Mouse (Mus musculus) MEL (cell line): ENCODE results near the gene Rgs12. TPM values are rescaled to one million over a fixed set of nuclear protein-coding genes. Genes with fewer than 3 reads are reported as not detected.

Experiments used
- DNase-seq: peaks from one replicate; pipeline ENCODE4 v3.0.0; 2011; ENCODE audit warnings: low read depth, low spot score
- H3K27ac ChIP-seq: 2 replicates; pipeline ENCODE4 v1.5.1; 2012; ENCODE audit warnings: low read depth, mild to moderate bottlenecking, control low read depth, low read length, moderate library complexity; ENCODE audit not compliant: control insufficient read depth
- H3K27me3 ChIP-seq, 2 experiments: fragments of 150-350 bp in 1 of 2; sonication (generic) in 1 of 2; 2 replicates each; pipeline ENCODE4 v1.6.1; 2012; ENCODE audit warnings: low read length in 2 of 2, mild to moderate bottlenecking in 2 of 2, improper control_type of control experiment in 1 of 2, moderate library complexity in 1 of 2; ENCODE audit not compliant: insufficient read depth in 2 of 2, control insufficient read depth in 1 of 2
- H3K36me3 ChIP-seq, 2 experiments: 2 replicates each; pipeline ENCODE4 v1.6.1; 2012 to 2014; ENCODE audit warnings: low read length in 2 of 2, improper control_type of control experiment in 1 of 2, inconsistent platforms in 1 of 2, mild to moderate bottlenecking in 1 of 2; ENCODE audit not compliant: insufficient read depth in 2 of 2, control insufficient read depth in 1 of 2
- H3K4me1 ChIP-seq, 2 experiments: fragments of 150-350 bp in 1 of 2; sonication (generic) in 1 of 2; 2 replicates each; pipeline ENCODE4 v1.6.1; 2012; ENCODE audit warnings: low read length in 2 of 2, improper control_type of control experiment in 1 of 2, mild to moderate bottlenecking in 1 of 2; ENCODE audit not compliant: insufficient read depth in 2 of 2, control insufficient read depth in 1 of 2
- H3K4me3 ChIP-seq, 2 experiments: fragments of 150-350 bp in 1 of 2; sonication (generic) in 1 of 2; 2 replicates each; pipeline ENCODE4 v1.5.1; 2012; ENCODE audit warnings: low read depth in 2 of 2, low read length in 2 of 2, mild to moderate bottlenecking in 2 of 2, moderate library complexity in 2 of 2, control low read depth in 1 of 2, improper control_type of control experiment in 1 of 2; ENCODE audit not compliant: control insufficient read depth in 1 of 2, insufficient read depth in 1 of 2
- H3K79me2 ChIP-seq: 2 replicates; pipeline ENCODE4 v1.6.1; 2012; ENCODE audit warnings: mild to moderate bottlenecking, low read length, moderate library complexity; ENCODE audit not compliant: control insufficient read depth, poor library complexity, insufficient read depth
- H3K9ac ChIP-seq: 2 replicates; pipeline ENCODE4 v1.6.1; 2012; ENCODE audit warnings: low read depth, mild to moderate bottlenecking, control low read depth, low read length, moderate library complexity; ENCODE audit not compliant: control insufficient read depth, poor library complexity, severe bottlenecking
- H3K9me3 ChIP-seq: fragments of 150-350 bp; sonication (generic); replicated peaks from 2 replicates; pipeline ENCODE4 v1.6.1; 2012; ENCODE audit warnings: mild to moderate bottlenecking, low read length, improper control_type of control experiment, moderate library complexity; ENCODE audit not compliant: insufficient read depth
- E2F4 ChIP-seq: IDR thresholded peaks from 2 replicates; pipeline ENCODE4 v1.6.1; 2011; ENCODE audit warnings: low read depth, low read length, improper control_type of control experiment, borderline replicate concordance
- EP300 ChIP-seq, 2 experiments: IDR thresholded peaks; 2 replicates each; pipeline ENCODE4 v1.6.1; 2011; ENCODE audit warnings: improper control_type of control experiment in 2 of 2, low read length in 2 of 2, low read depth in 1 of 2, mild to moderate bottlenecking in 1 of 2
- ETS1 ChIP-seq: IDR thresholded peaks from 2 replicates; pipeline ENCODE4 v1.6.1; 2012; ENCODE audit warnings: low read depth, mild to moderate bottlenecking, inconsistent platforms, low read length, improper control_type of control experiment, moderate library complexity
- GATA1 ChIP-seq: IDR thresholded peaks from 2 replicates; pipeline ENCODE4 v1.6.1; 2011; ENCODE audit warnings: low read depth, low read length, improper control_type of control experiment
- JUND ChIP-seq: IDR thresholded peaks from 2 replicates; pipeline ENCODE4 v1.6.1; 2011; ENCODE audit warnings: low read depth, mild to moderate bottlenecking, improper control_type of control experiment, low read length
- MEF2A ChIP-seq: IDR thresholded peaks from 2 replicates; pipeline ENCODE4 v1.6.1; 2014; ENCODE audit warnings: low read depth, mild to moderate bottlenecking, inconsistent platforms, low read length, improper control_type of control experiment; ENCODE audit not compliant: poor library complexity, insufficient replicate concordance, severe bottlenecking; ENCODE audit errors: extremely low read depth
- MXI1 ChIP-seq: IDR thresholded peaks from 2 replicates; pipeline ENCODE4 v1.6.1; 2011; ENCODE audit warnings: mild to moderate bottlenecking, low read depth, low read length, improper control_type of control experiment
- MYC ChIP-seq: IDR thresholded peaks from 2 replicates; pipeline ENCODE4 v1.6.1; 2011; ENCODE audit warnings: low read depth, mild to moderate bottlenecking, low read length, improper control_type of control experiment, moderate library complexity
- NRF1 ChIP-seq: IDR thresholded peaks from 2 replicates; pipeline ENCODE4 v1.6.1; 2014; ENCODE audit warnings: low read depth, mild to moderate bottlenecking, inconsistent platforms, low read length, improper control_type of control experiment, moderate library complexity; ENCODE audit not compliant: poor library complexity, insufficient read depth, severe bottlenecking
- POLR2AphosphoS5 ChIP-seq: IDR thresholded peaks from 2 replicates; pipeline ENCODE4 v1.6.1; 2012; ENCODE audit warnings: low read depth, borderline replicate concordance, mild to moderate bottlenecking, inconsistent platforms, low read length, moderate library complexity, mixed read lengths
- RCOR1 ChIP-seq: IDR thresholded peaks from 2 replicates; pipeline ENCODE4 v1.6.1; 2012; ENCODE audit warnings: low read depth, mild to moderate bottlenecking, inconsistent platforms, low read length, improper control_type of control experiment
- SMC3 ChIP-seq: IDR thresholded peaks from 2 replicates; pipeline ENCODE4 v1.6.1; 2011; ENCODE audit warnings: low read depth, low read length, improper control_type of control experiment
- TAL1 ChIP-seq: IDR thresholded peaks from 2 replicates; pipeline ENCODE4 v1.6.1; 2012; ENCODE audit warnings: mild to moderate bottlenecking, inconsistent platforms, low read length, moderate library complexity, mixed read lengths
- TCF12 ChIP-seq: IDR thresholded peaks from 2 replicates; pipeline ENCODE4 v1.6.1; 2014; ENCODE audit warnings: low read depth, mild to moderate bottlenecking, inconsistent platforms, low read length, improper control_type of control experiment, moderate library complexity
- USF2 ChIP-seq, 2 experiments: IDR thresholded peaks; 2 replicates each; pipeline ENCODE4 v1.6.1; 2011 to 2012; ENCODE audit warnings: improper control_type of control experiment in 2 of 2, low read length in 2 of 2, borderline replicate concordance in 1 of 2, inconsistent platforms in 1 of 2, low read depth in 1 of 2, mild to moderate bottlenecking in 1 of 2; ENCODE audit not compliant: insufficient read depth in 1 of 2
- polyA plus RNA-seq, 2 experiments: library from polyadenylated mRNA; stranded (reverse) in 1 of 2; unstranded in 1 of 2; fragments of >175 nt in 1 of 2; fragments of >200 nt in 1 of 2; gene quantifications; 2 replicates each; pipeline versions ENCODE4 v1.2.1 to v1.2.4; 2012; ENCODE audit warnings: low replicate concordance in 2 of 2, low read depth in 1 of 2; ENCODE audit not compliant: insufficient read length in 2 of 2, insufficient read depth in 1 of 2, missing spikeins in 1 of 2
- total RNA-seq: library from RNA; depleted of rRNA; stranded (reverse); fragments of 300-350 nt; gene quantifications from 2 replicates; pipeline ENCODE4 v1.2.3, GENCODE M21; 2012

The Rgs12 gene
- total and polyA plus RNA-seq, 3 experiments = 11.9 to 15.4 TPM; not detected in 1

DNA sequence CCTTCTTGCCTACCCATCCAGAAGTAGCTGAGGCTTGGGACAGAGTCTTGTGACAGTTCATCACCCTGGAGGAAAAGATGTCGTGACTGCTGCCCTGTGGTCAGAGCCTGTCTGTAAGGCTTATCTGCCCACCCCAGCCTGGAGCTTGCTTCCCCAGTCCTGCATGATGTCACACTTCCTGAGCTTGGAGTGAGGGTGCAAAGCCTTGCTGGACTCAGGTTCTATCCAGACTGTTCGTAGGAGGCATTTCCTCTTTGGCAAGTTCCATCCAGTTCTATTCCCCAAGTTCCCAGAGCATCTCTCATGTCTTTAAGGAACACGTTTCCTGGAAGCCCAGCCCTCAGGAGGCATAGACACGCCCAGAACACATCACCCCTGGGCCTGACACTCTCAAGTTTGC is 86.5 kb downstream of the Rgs12 start:
- Histone ChIP-seq H3K4me3 (no peak overlapping the region), H3K9me3 (no peaks in the 10 kb centered on the region), H3K27me3 (no peaks in the 10 kb centered on the region), H3K4me1 (peaks cover 3 to 24% of the 10 kb centered on the region in 2 experiments; a peak in 3 of 4 replicates), H3K27ac (peak overlapping the region; percentile 11; the same call in 1 of the 2 replicates), H3K36me3 (peaks cover 0 to 7% of the 10 kb centered on the region in 2 experiments; a peak in 2 of 4 replicates), H3K9ac (no peak overlapping the region), H3K79me2 (no peaks in the 10 kb centered on the region)
- peak; percentile 81 for DNase-seq
- TF ChIP-seq ETS1 = peak; percentile 65
- TF ChIP-seq E2F4 = no peak
- peak; percentile 79 for TF ChIP-seq TCF12
- TF ChIP-seq MYC = 0 out of 2 replicates have a peak, but pooled peaks have one; percentile 14
- peak; percentile 96 for TF ChIP-seq TAL1
- TF ChIP-seq MXI1 = 0 out of 2 replicates have a peak, but pooled peaks have one; percentile 18
- no peak for TF ChIP-seq POLR2AphosphoS5
- TF ChIP-seq EP300 (IDR thresholded peaks at IDR 0.05; ENCODE audit: low read depth in 1 of 2, low read length in 2 of 2) = peak; percentile 79 to 82
- peak; percentile 16; the same call in 1 of the 2 replicates for TF ChIP-seq SMC3
- peak; percentile 77 for TF ChIP-seq GATA1
- TF ChIP-seq MEF2A = no peak

DNA sequence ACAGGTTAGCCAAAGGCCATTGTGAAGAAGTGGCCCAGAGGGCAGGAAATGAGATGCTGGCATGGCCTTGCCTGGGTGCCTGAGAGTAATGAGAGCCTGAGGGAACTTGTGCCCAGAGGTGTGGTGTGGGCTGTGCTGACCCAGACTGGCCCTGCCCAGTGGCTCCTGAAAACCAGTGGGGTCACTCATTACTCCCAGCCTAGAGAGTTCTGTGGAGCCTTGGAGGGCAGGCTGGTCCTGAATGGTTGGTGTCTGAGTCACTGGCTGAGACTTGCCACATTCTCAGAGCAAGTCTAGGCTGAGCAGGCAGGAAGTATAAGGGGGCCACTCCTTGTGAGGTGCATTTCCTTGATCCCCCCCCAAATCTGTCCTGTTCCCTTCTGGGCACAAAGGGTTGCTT is 88.2 kb downstream of the Rgs12 start:
- Histone ChIP-seq H3K27ac (no peak overlapping the region), H3K9me3 (no peaks in the 10 kb centered on the region), H3K4me3 (no peak overlapping the region), H3K4me1 (peaks cover 3 to 35% of the 10 kb centered on the region in 2 experiments; a peak in 3 of 4 replicates), H3K27me3 (no peaks in the 10 kb centered on the region), H3K9ac (no peak overlapping the region), H3K36me3 (peaks cover 0 to 7% of the 10 kb centered on the region in 2 experiments; a peak in 2 of 4 replicates), H3K79me2 (no peaks in the 10 kb centered on the region)
- no peak for DNase-seq
- no peak for TF ChIP-seq JUND
- TF ChIP-seq NRF1 = no peak
- no peak for TF ChIP-seq RCOR1
- no peak for TF ChIP-seq MXI1
- TF ChIP-seq USF2 (IDR thresholded peaks at IDR 0.05; ENCODE audit: borderline replicate concordance in 1 of 2, insufficient read depth in 1 of 2, low read depth in 1 of 2, low read length in 2 of 2) = no peak
